Mouse (Mus musculus): ENCODE results near the gene Ppara. TPM values are rescaled to one million over a fixed set of nuclear protein-coding genes. Genes with fewer than 3 reads are reported as not detected.

The Ppara gene
- polyA plus RNA-seq, 1 experiment from 2014 or later: 2.2 TPM

DNA sequence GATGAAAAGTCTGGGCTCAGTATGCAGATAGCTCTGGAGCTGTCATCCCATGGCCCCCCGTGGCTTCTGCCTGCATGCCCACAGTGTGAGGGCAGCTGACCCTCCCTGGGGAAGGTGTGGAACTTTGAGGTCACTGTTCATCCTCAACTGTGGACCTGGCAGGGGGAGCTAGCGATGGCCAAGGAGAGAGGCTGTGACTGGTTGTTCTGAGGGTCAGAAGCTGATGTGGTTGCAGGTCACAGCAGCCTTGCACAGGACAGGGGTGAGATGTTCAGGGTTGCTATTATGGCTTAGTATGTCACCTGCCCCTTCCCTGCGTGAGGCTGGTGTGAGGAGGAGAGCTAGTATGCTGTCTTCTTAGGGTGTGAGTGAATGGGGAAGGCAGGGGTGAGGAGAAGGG, 13.7 kb downstream of the Ppara start:
- H3K27ac ChIP-seq (ENCODE audit: low read length): no peak overlapping the region
- no peaks in the 10 kb centered on the region for H3K4me1 ChIP-seq (ENCODE audit: control insufficient read depth, insufficient read depth, low read length)
- no peaks in the 10 kb centered on the region for H3K9me3 ChIP-seq (ENCODE audit: control insufficient read depth, low read depth, low read length)
- no peaks in the 10 kb centered on the region for H3K36me3 ChIP-seq (ENCODE audit: control insufficient read depth, insufficient read depth, low read length)
- no peaks in the 10 kb centered on the region for H3K27me3 ChIP-seq (ENCODE audit: control insufficient read depth, insufficient read depth, low read length)
- H3K4me2 ChIP-seq (replicated peaks; ENCODE audit: low read depth, low read length): no peak overlapping the region
- WGBS: 83% methylated on average over 3 of the region's 3 CpGs
- no peak overlapping the region for H3K9ac ChIP-seq (replicated peaks; ENCODE audit: low read depth, low read length)
- no peak overlapping the region for H3K4me3 ChIP-seq (ENCODE audit: low read depth, low read length)
- ATAC-seq (ENCODE audit: insufficient number of reproducible peaks, insufficient read depth, low FRiP score, low read depth): no peak

- 91% methylated on average over 9 of the region's 9 CpGs for WGBS
These were observed 14.4 kb downstream of the Ppara start for GRCm38 (mm10) chr15:85749141-85749540.

DNA sequence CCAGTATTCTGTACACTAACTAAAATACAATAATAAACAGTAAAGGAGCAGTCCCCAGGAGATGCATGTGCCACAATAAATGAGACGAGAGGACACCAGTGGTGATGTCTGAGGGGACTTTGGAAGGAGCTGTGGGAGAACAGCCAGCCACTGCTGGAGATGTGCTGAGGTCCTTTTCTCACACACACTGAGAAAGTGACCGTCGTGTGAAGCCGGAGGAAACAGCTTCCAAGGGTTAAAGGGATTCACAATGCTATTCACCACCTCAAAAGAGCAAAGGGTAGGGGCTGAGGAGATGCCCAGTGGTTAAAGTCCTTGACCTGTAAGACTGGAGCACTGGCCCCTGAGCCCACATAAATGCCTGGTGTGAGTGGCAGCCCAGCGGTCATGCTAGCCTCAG, 15.3 kb downstream of the Ppara start:
- Histone ChIP-seq H3K4me3 (ENCODE audit: low read depth, low read length) (no peak overlapping the region), H3K9me3 (ENCODE audit: control insufficient read depth, low read depth, low read length) (no peaks in the 10 kb centered on the region), H3K4me2 (replicated peaks; ENCODE audit: low read depth, low read length) (no peak overlapping the region), H3K36me3 (ENCODE audit: control insufficient read depth, insufficient read depth, low read length) (no peaks in the 10 kb centered on the region), H3K4me1 (ENCODE audit: control insufficient read depth, insufficient read depth, low read length) (no peaks in the 10 kb centered on the region), H3K27ac (ENCODE audit: low read length) (no peak overlapping the region), H3K27me3 (ENCODE audit: control insufficient read depth, insufficient read depth, low read length) (no peaks in the 10 kb centered on the region), H3K9ac (replicated peaks; ENCODE audit: low read depth, low read length) (no peak overlapping the region)
- 84% methylated on average over 5 of the region's 5 CpGs for WGBS
- no peak for ATAC-seq (ENCODE audit: insufficient number of reproducible peaks, insufficient read depth, low FRiP score, low read depth)

More at GRCm38 (mm10) chr15:85749141-85749540, 14.4 kb downstream of the Ppara start:
- no peaks in the 10 kb centered on the region for H3K27me3 ChIP-seq (ENCODE audit: control insufficient read depth, insufficient read depth, low read length)
- no peak overlapping the region for H3K27ac ChIP-seq (ENCODE audit: low read length)
- no peak overlapping the region for H3K9ac ChIP-seq (replicated peaks; ENCODE audit: low read depth, low read length)
- no peaks in the 10 kb centered on the region for H3K4me1 ChIP-seq (ENCODE audit: control insufficient read depth, insufficient read depth, low read length)
- H3K36me3 ChIP-seq (ENCODE audit: control insufficient read depth, insufficient read depth, low read length): no peaks in the 10 kb centered on the region
- no peak overlapping the region for H3K4me3 ChIP-seq (ENCODE audit: low read depth, low read length)
- H3K9me3 ChIP-seq (ENCODE audit: control insufficient read depth, low read depth, low read length): no peaks in the 10 kb centered on the region
- no peak for ATAC-seq (ENCODE audit: insufficient number of reproducible peaks, insufficient read depth, low FRiP score, low read depth)
- no peak overlapping the region for H3K4me2 ChIP-seq (replicated peaks; ENCODE audit: low read depth, low read length)

- Histone ChIP-seq H3K36me3 (ENCODE audit: control insufficient read depth, insufficient read depth, low read length) (no peaks in the 10 kb centered on the region), H3K4me3 (ENCODE audit: low read depth, low read length) (no peak overlapping the region), H3K4me1 (ENCODE audit: control insufficient read depth, insufficient read depth, low read length) (no peaks in the 10 kb centered on the region), H3K4me2 (replicated peaks; ENCODE audit: low read depth, low read length) (no peak overlapping the region), H3K27me3 (ENCODE audit: control insufficient read depth, insufficient read depth, low read length) (no peaks in the 10 kb centered on the region), H3K27ac (ENCODE audit: low read length) (no peak overlapping the region), H3K9ac (replicated peaks; ENCODE audit: low read depth, low read length) (no peak overlapping the region), H3K9me3 (ENCODE audit: control insufficient read depth, low read depth, low read length) (0 out of 2 replicates have a peak, but pooled peaks cover 2% of the 10 kb centered on the region)
- WGBS: 71% methylated on average over 2 of the region's 2 CpGs
- no peak for ATAC-seq (ENCODE audit: insufficient number of reproducible peaks, insufficient read depth, low FRiP score, low read depth)
These were observed 17.9 kb downstream of the Ppara start for GRCm38 (mm10) chr15:85752655-85753054.

DNA sequence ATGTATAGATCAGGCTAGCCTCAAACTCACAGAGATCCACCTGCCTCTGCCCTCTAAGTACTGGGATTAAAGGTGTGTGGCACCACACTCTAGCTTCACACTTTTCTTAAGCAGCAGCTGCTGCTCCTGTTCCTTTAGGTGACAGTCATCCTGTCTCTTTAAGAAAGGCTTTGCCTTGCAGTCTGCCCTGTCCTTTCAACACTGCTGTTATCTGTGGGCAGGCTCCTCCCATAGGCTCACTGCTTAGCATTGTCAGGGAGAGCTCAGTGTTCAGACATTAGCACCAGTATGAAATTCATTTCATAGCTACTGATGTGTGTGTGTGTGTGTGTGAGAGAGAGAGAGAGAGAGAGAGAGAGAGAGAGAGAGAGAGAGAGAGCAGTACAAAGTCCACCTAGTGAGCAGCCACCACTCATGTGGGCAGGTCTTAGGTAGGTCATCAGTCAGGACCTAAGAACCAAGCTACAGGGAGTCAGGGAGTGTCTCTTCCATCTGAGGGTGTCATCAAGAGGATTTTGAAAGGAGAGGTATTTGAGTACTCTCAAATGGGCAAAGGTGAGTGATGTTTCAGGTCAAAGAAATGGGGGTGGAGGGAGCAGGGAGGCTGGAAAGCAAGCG, 19.4 kb downstream of the Ppara start:
- no peak overlapping the region for H3K4me3 ChIP-seq (ENCODE audit: low read depth, low read length)
- H3K9ac ChIP-seq (replicated peaks; ENCODE audit: low read depth, low read length): no peak overlapping the region
- H3K4me2 ChIP-seq (replicated peaks; ENCODE audit: low read depth, low read length): no peak overlapping the region
- no peaks in the 10 kb centered on the region for H3K4me1 ChIP-seq (ENCODE audit: control insufficient read depth, insufficient read depth, low read length)
- 0 out of 2 replicates have a peak, but pooled peaks cover 9% of the 10 kb centered on the region for H3K9me3 ChIP-seq (ENCODE audit: control insufficient read depth, low read depth, low read length)
- H3K36me3 ChIP-seq (ENCODE audit: control insufficient read depth, insufficient read depth, low read length): no peaks in the 10 kb centered on the region
- H3K27me3 ChIP-seq (ENCODE audit: control insufficient read depth, insufficient read depth, low read length): no peaks in the 10 kb centered on the region
- 84% methylated on average over 1 of the region's 1 CpGs for WGBS
- H3K27ac ChIP-seq (ENCODE audit: low read length): no peak overlapping the region
- no peak for ATAC-seq (ENCODE audit: insufficient number of reproducible peaks, insufficient read depth, low FRiP score, low read depth)

- Histone ChIP-seq H3K27ac (ENCODE audit: low read length) (no peak overlapping the region), H3K9me3 (ENCODE audit: control insufficient read depth, low read depth, low read length) (0 out of 2 replicates have a peak, but pooled peaks cover 9% of the 10 kb centered on the region), H3K27me3 (ENCODE audit: control insufficient read depth, insufficient read depth, low read length) (no peaks in the 10 kb centered on the region), H3K36me3 (ENCODE audit: control insufficient read depth, insufficient read depth, low read length) (no peaks in the 10 kb centered on the region), H3K4me2 (replicated peaks; ENCODE audit: low read depth, low read length) (no peak overlapping the region), H3K9ac (replicated peaks; ENCODE audit: low read depth, low read length) (no peak overlapping the region), H3K4me3 (ENCODE audit: low read depth, low read length) (no peak overlapping the region), H3K4me1 (ENCODE audit: control insufficient read depth, insufficient read depth, low read length) (no peaks in the 10 kb centered on the region)
- 69% methylated on average over 6 of the region's 6 CpGs for WGBS
- no peak for ATAC-seq (ENCODE audit: insufficient number of reproducible peaks, insufficient read depth, low FRiP score, low read depth)
These were observed 20.4 kb downstream of the Ppara start for GRCm38 (mm10) chr15:85755214-85755613.

- Histone ChIP-seq H3K4me2 (replicated peaks; ENCODE audit: low read depth, low read length) (no peak overlapping the region), H3K27ac (ENCODE audit: low read length) (no peak overlapping the region), H3K9me3 (ENCODE audit: control insufficient read depth, low read depth, low read length) (0 out of 2 replicates have a peak, but pooled peaks cover 9% of the 10 kb centered on the region), H3K4me1 (ENCODE audit: control insufficient read depth, insufficient read depth, low read length) (no peaks in the 10 kb centered on the region), H3K9ac (replicated peaks; ENCODE audit: low read depth, low read length) (no peak overlapping the region), H3K4me3 (ENCODE audit: low read depth, low read length) (no peak overlapping the region), H3K36me3 (ENCODE audit: control insufficient read depth, insufficient read depth, low read length) (no peaks in the 10 kb centered on the region), H3K27me3 (ENCODE audit: control insufficient read depth, insufficient read depth, low read length) (no peaks in the 10 kb centered on the region)
- 85% methylated on average over 7 of the region's 7 CpGs for WGBS
- no peak for ATAC-seq (ENCODE audit: insufficient number of reproducible peaks, insufficient read depth, low FRiP score, low read depth)
These were observed 21.8 kb downstream of the Ppara start for GRCm38 (mm10) chr15:85756611-85757010.

DNA sequence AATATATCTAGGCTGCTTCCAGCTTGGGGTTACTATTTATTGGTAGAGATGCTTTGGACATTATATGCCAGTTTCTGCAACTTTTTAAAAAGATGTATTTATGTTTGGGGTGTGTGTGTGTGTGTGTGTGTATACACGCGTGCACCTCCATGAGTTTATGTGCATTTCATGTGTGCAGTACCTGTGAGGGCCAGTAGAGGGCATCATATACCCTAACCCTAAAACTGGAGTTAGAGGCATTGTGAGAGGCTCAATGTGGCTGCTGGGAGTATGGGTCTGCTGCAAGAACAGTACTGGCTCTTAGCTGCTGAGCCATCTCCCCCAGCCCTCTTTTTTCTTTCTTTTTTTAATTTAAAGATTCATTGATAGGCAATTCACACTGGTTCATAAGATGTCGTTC, 23.0 kb downstream of the Ppara start:
- ATAC-seq (ENCODE audit: insufficient number of reproducible peaks, insufficient read depth, low FRiP score, low read depth): no peak
- H3K4me2 ChIP-seq (replicated peaks; ENCODE audit: low read depth, low read length): no peak overlapping the region
- 93% methylated on average over 3 of the region's 3 CpGs for WGBS
- H3K9me3 ChIP-seq (ENCODE audit: control insufficient read depth, low read depth, low read length): 0 out of 2 replicates have a peak, but pooled peaks cover 9% of the 10 kb centered on the region
- no peaks in the 10 kb centered on the region for H3K27me3 ChIP-seq (ENCODE audit: control insufficient read depth, insufficient read depth, low read length)
- H3K27ac ChIP-seq (ENCODE audit: low read length): no peak overlapping the region
- H3K4me1 ChIP-seq (ENCODE audit: control insufficient read depth, insufficient read depth, low read length): no peaks in the 10 kb centered on the region
- H3K36me3 ChIP-seq (ENCODE audit: control insufficient read depth, insufficient read depth, low read length): no peaks in the 10 kb centered on the region
- no peak overlapping the region for H3K9ac ChIP-seq (replicated peaks; ENCODE audit: low read depth, low read length)
- H3K4me3 ChIP-seq (ENCODE audit: low read depth, low read length): no peak overlapping the region

- Histone ChIP-seq H3K4me2 (replicated peaks; ENCODE audit: low read depth, low read length) (no peak overlapping the region), H3K4me1 (ENCODE audit: control insufficient read depth, insufficient read depth, low read length) (no peaks in the 10 kb centered on the region), H3K36me3 (ENCODE audit: control insufficient read depth, insufficient read depth, low read length) (no peaks in the 10 kb centered on the region), H3K9me3 (ENCODE audit: control insufficient read depth, low read depth, low read length) (0 out of 2 replicates have a peak, but pooled peaks cover 6% of the 10 kb centered on the region), H3K4me3 (ENCODE audit: low read depth, low read length) (no peak overlapping the region), H3K9ac (replicated peaks; ENCODE audit: low read depth, low read length) (no peak overlapping the region), H3K27me3 (ENCODE audit: control insufficient read depth, insufficient read depth, low read length) (no peaks in the 10 kb centered on the region), H3K27ac (ENCODE audit: low read length) (no peak overlapping the region)
- no peak for ATAC-seq (ENCODE audit: insufficient number of reproducible peaks, insufficient read depth, low FRiP score, low read depth)
- WGBS: 79% methylated on average over 4 of the region's 4 CpGs
These were observed 28.0 kb downstream of the Ppara start for GRCm38 (mm10) chr15:85762761-85763160.
